Mouse (Mus musculus) stomach, postnatal 0 days (tissue): ENCODE results near the gene Scarf2. TPM values are rescaled to one million over a fixed set of nuclear protein-coding genes. Genes with fewer than 3 reads are reported as not detected.
A peak's percentile ranks its signal among the peaks of the same experiment; 100 is the strongest.

Experiments used
- ATAC-seq: fragments of 200-750 bp; cut with Nextera tagmentation; 2 replicates; pipeline ENCODE4 v1.8.0; 2017; ENCODE audit not compliant: low FRiP score, low TSS enrichment
- DNase-seq: peaks from one replicate; pipeline ENCODE4 v3.0.0-alpha.2; 2016; ENCODE audit warnings: low spot score
- H3K27ac ChIP-seq: fragments of 300-500 bp; sonication (generic); replicated peaks from 2 replicates; pipeline ENCODE4 v1.5.1; 2014; ENCODE audit warnings: mild to moderate bottlenecking, control low read depth
- H3K27me3 ChIP-seq: fragments of 300-500 bp; sonication (generic); 2 replicates; pipeline ENCODE4 v1.6.1; 2014; ENCODE audit warnings: low read length; ENCODE audit not compliant: control insufficient read depth, insufficient read depth
- H3K36me3 ChIP-seq: fragments of 300-500 bp; sonication (generic); 2 replicates; pipeline ENCODE4 v1.6.1; 2014; ENCODE audit warnings: low read length, mixed read lengths; ENCODE audit not compliant: control insufficient read depth, insufficient read depth
- H3K4me1 ChIP-seq: fragments of 300-500 bp; sonication (generic); replicated peaks from 2 replicates; pipeline ENCODE4 v1.6.1; 2014; ENCODE audit warnings: antibody characterized with exemption; ENCODE audit not compliant: control insufficient read depth, insufficient read depth
- H3K4me2 ChIP-seq: fragments of 300-500 bp; sonication (generic); replicated peaks from 2 replicates; pipeline ENCODE4 v1.6.1; 2014; ENCODE audit warnings: low read depth, mild to moderate bottlenecking, control low read depth, moderate library complexity
- H3K4me3 ChIP-seq: fragments of 300-500 bp; sonication (generic); 2 replicates; pipeline ENCODE4 v1.5.1; 2014; ENCODE audit warnings: low read depth, low read length, control low read depth
- H3K9ac ChIP-seq: fragments of 300-500 bp; sonication (generic); 2 replicates; pipeline ENCODE4 v1.6.1; 2014; ENCODE audit warnings: mild to moderate bottlenecking, low read length, control low read depth, mixed read lengths
- H3K9me3 ChIP-seq: fragments of 300-500 bp; sonication (generic); 2 replicates; pipeline ENCODE4 v1.6.1; 2016; ENCODE audit warnings: low read length; ENCODE audit not compliant: control insufficient read depth
- CTCF ChIP-seq: IDR thresholded peaks from 2 replicates; pipeline ENCODE4 v1.5.1; 2016; ENCODE audit warnings: antibody characterized with exemption, low read depth, mild to moderate bottlenecking, moderate library complexity
- EP300 ChIP-seq: optimal IDR thresholded peaks from 2 replicates; pipeline ENCODE3; 2016; ENCODE audit warnings: antibody characterized with exemption
- WGBS: fragments of 180-500 bp; shearing (Covaris S2); extraction: QIAGEN DNeasy Blood & Tissue Kit; methylation state at CpG from one replicate; pipeline ENCODE4 v1.1.7; 2014; 5-methylcytosine and 5-hydroxymethylcytosine counted together
- polyA plus RNA-seq: library from polyadenylated mRNA; unstranded; fragments of >200 nt; fragmentation: Nextera tagmentation; extraction: Ambion mirVana; gene quantifications from 2 replicates; pipeline ENCODE4 v1.2.1, GENCODE M21; 2015

Gene Scarf2
- polyA plus RNA-seq, 1 experiment from 2014 or later = 7.8 TPM

DNA sequence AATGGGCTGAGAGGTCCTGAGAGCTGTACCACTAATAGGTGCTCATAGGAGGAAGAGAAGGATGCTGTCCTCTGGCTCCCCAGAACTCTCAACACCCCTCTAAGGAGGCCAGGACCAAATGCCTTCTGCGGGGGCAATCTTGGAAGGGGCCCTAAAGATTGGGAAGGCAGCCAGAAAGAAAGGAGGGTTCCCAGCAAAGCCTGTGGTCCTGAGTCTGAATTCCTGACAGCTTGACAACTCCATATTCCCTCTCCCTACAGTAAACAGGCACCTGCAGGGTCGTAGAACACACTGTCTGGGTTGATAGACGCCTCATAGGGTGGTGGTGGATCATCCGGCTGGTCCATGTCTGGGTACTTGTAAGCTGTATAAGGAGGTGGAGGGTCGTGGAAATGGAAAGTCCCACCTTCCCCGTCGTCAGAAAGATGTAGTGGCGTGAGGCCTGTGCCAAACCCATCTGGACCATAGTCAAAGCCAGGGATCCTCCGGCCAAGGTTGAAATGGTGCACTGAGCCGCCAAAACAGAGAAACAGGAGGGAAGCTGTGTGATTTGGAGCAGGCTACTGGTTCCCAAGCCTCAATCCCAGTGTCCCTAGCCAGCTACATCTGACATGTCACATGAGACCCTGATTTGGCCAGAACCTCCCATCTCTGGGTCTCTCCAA is 46.8 kb downstream of the Scarf2 start:
- Histone ChIP-seq H3K4me2 (no peak overlapping the region), H3K36me3 (peaks cover 46% of the 10 kb centered on the region), H3K4me1 (no peaks in the 10 kb centered on the region), H3K9ac (no peak overlapping the region), H3K4me3 (no peak overlapping the region), H3K27me3 (no peaks in the 10 kb centered on the region), H3K9me3 (no peaks in the 10 kb centered on the region), H3K27ac (no peak overlapping the region)
- no peak for ATAC-seq
- DNase-seq = no peak
- 87% methylated on average over 10 of the region's 10 CpGs for WGBS
- TF ChIP-seq EP300 (no peak), CTCF (no peak)

DNA sequence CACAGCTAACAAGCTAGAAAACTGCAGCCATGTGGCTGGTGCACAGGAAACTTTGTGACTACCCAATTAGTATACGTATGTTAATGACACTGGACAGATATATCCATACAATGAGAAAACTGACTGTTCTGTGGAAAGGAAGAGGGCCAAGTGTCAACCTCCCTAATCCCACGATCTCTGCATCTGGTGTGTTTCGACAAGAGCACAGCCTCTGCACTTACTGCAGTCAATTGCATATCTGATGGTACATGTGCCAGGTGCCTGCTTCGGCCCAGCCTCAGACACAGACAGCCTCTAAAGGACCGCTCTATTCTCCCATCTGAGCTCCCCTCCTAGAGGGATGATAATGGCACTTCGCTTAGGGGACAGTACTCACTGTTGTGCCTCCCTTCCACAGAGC is 51.3 kb downstream of the Scarf2 start:
- TF ChIP-seq EP300 = no peak
- TF ChIP-seq CTCF = no peak
- Histone ChIP-seq H3K4me1 (no peaks in the 10 kb centered on the region), H3K4me3 (no peak overlapping the region), H3K9me3 (no peaks in the 10 kb centered on the region), H3K27me3 (no peaks in the 10 kb centered on the region), H3K27ac (no peak overlapping the region), H3K4me2 (no peak overlapping the region), H3K9ac (no peak overlapping the region), H3K36me3 (peaks cover 35% of the 10 kb centered on the region)
- 94% methylated on average over 6 of the region's 6 CpGs for WGBS
- no peak for ATAC-seq
- no peak for DNase-seq

DNA sequence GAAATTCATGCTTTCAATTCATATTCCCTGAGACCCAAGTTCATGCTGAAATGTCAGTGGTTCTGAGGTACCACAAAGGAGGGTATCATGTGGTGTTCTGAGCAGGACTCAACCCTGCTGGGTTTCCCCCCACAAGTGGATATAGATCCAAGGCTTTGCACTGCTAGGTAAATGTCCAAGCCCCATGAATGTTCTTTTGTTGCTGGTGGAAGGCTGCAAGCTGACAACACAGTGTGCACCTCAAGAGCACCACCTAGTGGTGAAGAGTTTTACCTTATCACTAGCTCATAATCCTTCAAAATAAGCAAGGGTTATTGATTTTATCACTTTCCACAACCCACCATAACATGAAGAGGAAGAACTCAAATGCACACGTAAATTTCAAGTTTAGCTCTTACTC is 51.8 kb downstream of the Scarf2 start:
- H3K9me3 ChIP-seq = no peaks in the 10 kb centered on the region
- DNase-seq = no peak
- TF ChIP-seq CTCF = peak; percentile 86
- no peak for TF ChIP-seq EP300
- H3K36me3 ChIP-seq = peaks cover 35% of the 10 kb centered on the region
- no peak overlapping the region for H3K27ac ChIP-seq
- WGBS = 22% methylated on average over 1 of the region's 1 CpGs
- H3K27me3 ChIP-seq = no peaks in the 10 kb centered on the region
- H3K9ac ChIP-seq = no peak overlapping the region
- H3K4me1 ChIP-seq = no peaks in the 10 kb centered on the region
- peak; percentile 40; the same call in 1 of the 2 replicates for ATAC-seq
- H3K4me3 ChIP-seq = no peak overlapping the region
- no peak overlapping the region for H3K4me2 ChIP-seq

DNA sequence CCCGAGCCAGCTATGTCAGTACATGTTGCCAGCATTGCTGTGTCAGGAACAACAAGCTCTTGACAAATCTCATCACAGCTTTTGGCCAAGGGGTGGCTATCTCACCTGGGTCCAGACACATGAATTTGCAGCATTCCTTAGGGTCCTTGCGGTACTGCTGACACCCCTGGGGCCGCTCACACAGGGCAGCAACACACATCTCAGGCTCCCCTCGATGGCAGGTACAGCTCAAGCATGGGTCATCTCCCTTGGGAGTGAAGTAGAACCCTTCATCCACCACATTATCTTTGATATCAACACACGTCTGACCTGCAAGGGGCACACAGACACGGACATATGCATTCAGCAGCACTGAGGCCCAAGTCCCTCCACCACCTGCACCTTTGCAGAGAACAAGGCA is 52.4 kb downstream of the Scarf2 start:
- no peak overlapping the region for H3K4me2 ChIP-seq
- no peaks in the 10 kb centered on the region for H3K27me3 ChIP-seq
- no peak overlapping the region for H3K27ac ChIP-seq
- TF ChIP-seq CTCF (no peak), EP300 (no peak)
- no peaks in the 10 kb centered on the region for H3K9me3 ChIP-seq
- H3K4me1 ChIP-seq = no peaks in the 10 kb centered on the region
- no peak overlapping the region for H3K9ac ChIP-seq
- DNase-seq (no peak), ATAC-seq (no peak)
- 82% methylated on average over 6 of the region's 6 CpGs for WGBS
- H3K4me3 ChIP-seq = no peak overlapping the region
- peaks cover 33% of the 10 kb centered on the region for H3K36me3 ChIP-seq

DNA sequence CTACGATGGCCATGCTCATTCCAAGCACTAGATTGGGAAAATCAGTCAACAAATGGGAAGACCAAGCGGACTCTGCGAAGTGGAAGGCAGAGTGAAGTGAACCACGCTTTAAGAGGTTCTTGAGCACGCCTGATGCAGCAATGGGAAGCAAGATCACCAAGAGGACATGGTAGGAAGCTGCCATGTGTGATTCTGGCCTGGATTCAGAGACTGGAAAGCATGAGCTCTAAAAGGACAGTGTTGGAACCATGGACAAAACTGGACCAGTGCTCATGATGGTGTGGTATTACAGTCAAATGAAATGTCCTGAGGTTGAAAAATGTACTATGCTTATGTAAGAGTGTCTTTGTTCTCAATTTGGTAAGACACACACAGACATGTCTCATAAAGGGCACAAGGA is 54.2 kb downstream of the Scarf2 start:
- Histone ChIP-seq H3K36me3 (peaks cover 35% of the 10 kb centered on the region), H3K4me2 (no peak overlapping the region), H3K9me3 (no peaks in the 10 kb centered on the region), H3K27me3 (no peaks in the 10 kb centered on the region), H3K4me1 (no peaks in the 10 kb centered on the region), H3K9ac (no peak overlapping the region), H3K4me3 (no peak overlapping the region), H3K27ac (no peak overlapping the region)
- ATAC-seq (no peak), DNase-seq (no peak)
- WGBS = 97% methylated on average over 5 of the region's 5 CpGs
- no peak for TF ChIP-seq CTCF
- TF ChIP-seq EP300 = no peak

DNA sequence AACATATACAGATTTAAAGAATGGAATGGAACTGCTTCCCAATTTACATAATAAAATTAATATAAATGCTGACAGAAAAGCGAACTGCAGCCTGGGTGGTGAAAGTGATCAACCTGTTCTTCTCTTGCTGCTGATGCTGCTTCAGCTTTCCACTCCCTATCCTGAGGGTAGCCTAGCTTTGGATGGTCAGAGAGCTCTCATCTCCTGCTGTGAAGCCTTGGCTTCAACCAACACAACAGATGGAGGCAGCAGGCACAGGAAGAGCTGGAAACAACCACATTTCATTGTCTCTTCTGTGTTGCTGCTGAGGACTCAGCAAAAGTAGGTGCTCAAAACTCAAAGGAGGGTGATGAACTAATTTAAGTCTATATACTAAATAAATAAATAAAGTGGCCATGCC is 54.8 kb downstream of the Scarf2 start:
- TF ChIP-seq EP300 = no peak
- no peak for TF ChIP-seq CTCF
- Histone ChIP-seq H3K27me3 (no peaks in the 10 kb centered on the region), H3K4me2 (no peak overlapping the region), H3K9ac (no peak overlapping the region), H3K4me3 (no peak overlapping the region), H3K9me3 (no peaks in the 10 kb centered on the region), H3K36me3 (peaks cover 36% of the 10 kb centered on the region), H3K4me1 (no peaks in the 10 kb centered on the region), H3K27ac (no peak overlapping the region)
- 88% methylated on average over 1 of the region's 1 CpGs for WGBS
- ATAC-seq (no peak), DNase-seq (no peak)
